Mouse (Mus musculus) megakaryocyte-erythroid progenitor cell, adult 5-6 weeks (primary cell): Measurements from ENCODE around the gene Myh7. TPM values are rescaled to one million over a fixed set of nuclear protein-coding genes. Genes with fewer than 3 reads are reported as not detected.
A peak's percentile ranks its signal among the peaks of the same experiment; 100 is the strongest.
"Not testable (repeated sequence)": the region's sequence is repeated elsewhere in the genome, so short reads cannot be mapped to it uniquely, and the experiment has no call there.

Experiments
- ATAC-seq: replicated peaks from 2 replicates; pipeline ENCODE4 v1.8.0; 2016; ENCODE audit warnings: mild to moderate bottlenecking, inconsistent platforms; ENCODE audit not compliant: severe bottlenecking, poor library complexity, low FRiP score, low TSS enrichment
- total RNA-seq, 2 experiments: library from RNA; stranded (forward) in 1 of 2; stranded (reverse) in 1 of 2; fragments of 200-1000, 215-1000 nt in 1 of 2; fragments of >200 nt in 1 of 2; fragmentation: Nextera tagmentation in 1 of 2; gene quantifications; 2 replicates each; pipeline ENCODE4 v1.2.3; 2014 to 2017

Myh7 gene
- total RNA-seq, 2 experiments from 2014 or later, result not detected

DNA sequence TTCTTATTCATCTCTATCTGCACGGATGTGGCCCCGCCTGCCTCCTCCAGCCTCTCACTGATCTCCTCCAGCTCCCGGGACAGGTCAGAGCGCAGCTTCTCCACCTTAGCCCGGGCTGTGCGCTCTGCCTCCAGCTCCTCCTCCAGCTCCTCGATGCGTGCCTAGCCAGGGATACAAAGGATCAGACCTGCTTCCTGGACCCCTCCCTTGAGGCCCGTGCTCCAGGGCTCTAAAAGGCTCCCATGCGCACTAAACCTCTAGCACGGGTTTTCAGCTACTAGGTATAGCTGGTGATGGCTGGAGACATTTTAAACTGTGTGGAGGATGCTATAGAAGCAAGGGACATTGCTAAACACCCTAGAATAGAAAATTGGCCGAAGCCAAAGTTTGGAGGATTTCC is 43.9 kb downstream of the Myh7 start:
- ATAC-seq, result no peak

DNA sequence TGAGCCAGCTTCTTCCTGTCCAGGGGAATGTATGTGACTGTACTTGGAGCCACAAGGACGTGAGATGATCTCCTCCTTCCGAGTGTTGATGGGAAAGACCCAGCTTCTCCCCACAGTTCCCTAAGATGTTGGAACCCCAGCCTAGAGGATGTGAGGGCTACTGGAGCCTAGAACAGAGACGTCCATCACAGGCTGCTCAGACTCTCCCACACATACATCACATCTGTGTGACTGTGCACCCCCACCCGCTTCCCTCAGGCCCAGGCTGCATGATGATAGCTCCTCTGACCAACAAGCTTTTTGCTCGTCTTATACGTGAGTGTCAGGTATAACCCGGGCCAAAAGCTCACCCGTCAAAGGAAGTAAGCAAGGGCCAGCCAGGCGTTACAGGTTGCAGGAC is 45.6 kb downstream of the Myh7 start:
- ATAC-seq, result no peak

DNA sequence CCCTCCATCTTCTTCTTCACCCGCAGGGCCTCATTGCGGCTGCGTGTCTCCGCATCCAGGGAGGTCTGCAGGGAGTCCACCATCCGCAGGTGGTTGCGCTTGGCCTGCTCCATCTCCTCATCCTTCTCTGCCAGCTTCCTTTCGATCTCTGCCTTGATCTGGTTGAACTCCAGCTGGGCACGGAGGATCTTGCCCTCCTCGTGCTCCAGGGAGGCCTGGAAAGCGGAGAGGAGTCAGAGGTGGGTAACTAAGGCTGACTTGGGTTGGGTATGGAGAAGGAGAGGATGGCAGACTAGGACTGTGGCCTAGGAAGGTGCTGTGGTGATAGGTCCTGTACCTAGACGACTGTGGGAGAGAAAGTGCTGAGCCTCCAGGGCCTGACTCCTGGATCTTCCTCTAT is 47.4 kb downstream of the Myh7 start:
- ATAC-seq, result not testable (repeated sequence)

DNA sequence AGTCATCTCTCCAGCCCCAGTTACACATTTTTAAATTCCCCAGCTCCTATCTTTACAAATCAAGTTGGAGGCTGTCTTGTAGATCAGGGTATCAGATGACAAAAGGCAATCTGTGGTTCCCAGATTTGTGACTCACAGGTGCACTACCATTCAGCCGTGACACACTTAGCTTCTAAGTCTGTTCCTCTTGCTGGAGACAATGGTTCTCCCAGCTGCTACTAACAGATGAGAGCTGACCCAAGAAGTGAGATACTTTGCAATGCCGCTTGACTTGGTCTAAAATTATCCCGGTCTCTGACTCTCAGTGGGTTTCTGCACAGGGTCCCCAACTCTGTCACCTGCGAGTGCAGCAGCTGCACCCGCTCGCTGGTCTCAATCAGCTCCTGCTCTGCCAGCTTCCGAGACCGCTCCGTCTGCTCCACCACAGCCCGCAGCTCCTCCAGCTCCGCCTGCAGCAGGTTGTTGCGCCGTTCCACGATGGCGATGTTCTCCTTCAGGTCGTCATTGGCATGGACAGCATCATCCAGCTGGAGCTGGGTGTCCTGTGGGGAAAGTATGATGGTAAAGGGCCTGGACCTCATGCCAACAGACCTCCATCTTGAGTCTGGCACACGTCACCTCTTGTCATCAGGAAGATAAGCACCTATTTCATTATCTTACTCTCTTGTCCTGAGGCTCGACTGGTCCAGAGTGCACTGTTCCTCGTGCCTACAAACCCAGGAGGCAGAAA is 48.3 kb downstream of the Myh7 start:
- ATAC-seq, result no peak

DNA sequence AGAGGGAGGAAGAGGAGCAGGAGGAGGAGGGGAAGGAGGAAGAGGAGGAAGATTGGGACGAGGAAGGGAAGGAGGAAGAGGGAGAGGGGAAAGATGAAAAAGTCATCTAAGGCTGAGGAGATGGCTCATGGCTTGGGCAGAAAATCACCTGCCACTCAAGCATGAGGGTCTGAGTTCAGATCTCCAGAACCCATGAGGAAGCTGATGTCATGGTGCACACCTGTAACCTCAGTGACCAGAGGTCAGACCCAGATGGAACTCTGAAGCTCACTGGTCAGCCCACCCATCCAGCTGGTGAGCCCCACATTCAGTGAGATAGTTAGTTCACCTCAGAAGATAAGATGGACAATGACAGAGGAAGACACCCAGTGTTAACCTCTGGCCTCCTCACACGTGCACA is 49.5 kb downstream of the Myh7 start:
- no peak for ATAC-seq

GRCm38 (mm10) chr14:54943971-54944370 is 50.5 kb downstream of the Myh7 start:
- no peak for ATAC-seq

GRCm38 (mm10) chr14:54942479-54942878 is 51.9 kb downstream of the Myh7 start:
- no peak for ATAC-seq

- ATAC-seq, result no peak
Observed at GRCm38 (mm10) chr14:54941024-54941978, 53.1 kb downstream of the Myh7 start.

DNA sequence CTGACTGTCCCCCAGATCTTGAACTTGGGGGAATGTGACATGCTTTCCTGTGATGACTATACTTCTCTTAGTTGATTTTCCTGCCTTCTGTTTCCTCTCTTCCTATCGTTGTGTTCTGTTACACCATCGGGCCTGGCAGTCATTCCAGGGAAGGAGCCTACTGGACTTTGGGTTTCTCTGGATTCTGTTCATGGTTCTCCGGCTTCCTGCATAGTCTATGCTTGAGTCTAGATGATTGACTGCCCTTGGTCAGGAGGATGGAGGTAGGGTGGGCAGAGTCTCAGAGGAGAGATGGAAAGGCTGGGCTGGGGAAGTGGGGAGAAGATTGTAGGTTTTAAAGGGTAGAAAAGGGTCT is 54.3 kb downstream of the Myh7 start:
- no peak for ATAC-seq

DNA sequence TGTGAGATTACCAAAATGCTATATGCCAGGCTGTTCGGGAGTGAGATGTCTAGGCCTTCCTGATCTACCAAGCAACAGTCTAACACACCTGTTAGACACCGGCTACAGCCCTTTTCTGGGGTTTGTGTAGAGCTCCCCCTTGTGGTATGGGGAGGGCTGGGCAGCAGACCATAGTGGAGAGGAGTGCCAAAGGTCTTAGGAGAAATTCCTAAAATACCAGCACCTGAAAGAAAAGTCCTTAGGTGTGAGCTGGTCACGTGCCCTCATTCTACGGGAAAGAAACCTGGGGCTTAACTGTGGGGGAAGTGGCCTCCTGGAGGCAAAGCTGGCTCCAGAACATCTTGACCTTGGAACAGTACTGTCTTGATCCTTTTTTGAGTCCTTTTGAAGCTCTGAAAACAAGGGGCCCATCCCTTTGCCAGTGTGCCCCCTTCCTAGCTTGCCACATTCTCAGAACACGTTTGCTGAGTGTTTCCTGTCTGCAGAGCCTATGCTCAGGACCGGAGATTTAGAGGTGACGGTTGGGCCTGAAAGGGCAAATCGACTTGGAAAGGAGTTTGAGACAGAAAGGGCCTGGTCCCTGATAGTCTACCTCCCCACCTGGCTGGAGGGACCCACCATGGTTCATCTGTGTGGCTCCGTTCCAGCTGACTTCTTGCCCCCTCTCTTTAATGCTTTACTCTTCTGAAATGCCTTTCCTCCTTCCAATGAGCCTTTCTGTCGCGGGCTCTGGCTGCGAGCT is 54.8 kb downstream of the Myh7 start:
- ATAC-seq, result peak; percentile 66

DNA sequence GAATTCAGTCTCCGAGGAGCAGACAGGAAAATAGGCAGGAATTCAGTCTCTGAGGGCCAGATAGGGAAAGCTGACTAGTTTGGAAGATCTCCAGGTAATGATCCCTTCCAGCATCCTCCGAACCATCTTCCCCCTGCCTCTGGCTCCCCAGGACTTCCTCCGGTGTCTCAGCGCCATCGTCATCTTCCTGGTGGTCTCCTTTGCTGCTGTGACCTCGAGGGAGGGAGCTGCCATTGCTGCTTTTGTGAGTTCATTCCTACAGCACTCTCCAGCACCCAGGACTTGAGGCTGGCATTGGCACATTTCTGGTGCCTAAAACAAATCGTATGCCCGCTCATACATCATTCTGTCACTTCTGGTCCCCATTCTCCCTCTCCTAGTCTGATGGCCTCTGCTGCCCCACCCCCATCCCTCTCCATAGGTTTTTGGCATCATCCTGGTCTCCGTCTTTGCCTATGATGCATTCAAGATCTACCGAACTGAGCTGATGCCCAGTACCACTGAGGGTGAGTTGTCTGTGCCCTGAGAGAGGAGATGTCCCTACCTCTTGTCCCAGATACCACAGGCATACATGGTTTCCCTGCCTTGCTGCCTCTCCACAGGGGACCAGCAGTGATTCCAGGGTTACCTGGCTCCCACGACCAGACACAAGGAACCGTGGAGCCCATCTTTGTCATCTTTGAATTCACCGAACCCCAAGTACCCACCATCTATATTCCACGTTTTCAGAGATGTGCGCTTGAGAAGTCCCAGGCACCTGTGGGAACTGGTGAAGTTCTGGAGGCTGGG is 55.8 kb downstream of the Myh7 start:
- ATAC-seq, result no peak

GRCm38 (mm10) chr14:54937361-54938182 is 56.9 kb downstream of the Myh7 start:
- ATAC-seq, result no peak

- ATAC-seq, result no peak
Observed at GRCm38 (mm10) chr14:54936831-54937160, 57.6 kb downstream of the Myh7 start.

- ATAC-seq, result no peak
Observed at GRCm38 (mm10) chr14:54935904-54936830, 58.3 kb downstream of the Myh7 start, which contains the start of gene Cmtm5. Cmtm5 (plus strand) TSS chr14:54936261.

DNA sequence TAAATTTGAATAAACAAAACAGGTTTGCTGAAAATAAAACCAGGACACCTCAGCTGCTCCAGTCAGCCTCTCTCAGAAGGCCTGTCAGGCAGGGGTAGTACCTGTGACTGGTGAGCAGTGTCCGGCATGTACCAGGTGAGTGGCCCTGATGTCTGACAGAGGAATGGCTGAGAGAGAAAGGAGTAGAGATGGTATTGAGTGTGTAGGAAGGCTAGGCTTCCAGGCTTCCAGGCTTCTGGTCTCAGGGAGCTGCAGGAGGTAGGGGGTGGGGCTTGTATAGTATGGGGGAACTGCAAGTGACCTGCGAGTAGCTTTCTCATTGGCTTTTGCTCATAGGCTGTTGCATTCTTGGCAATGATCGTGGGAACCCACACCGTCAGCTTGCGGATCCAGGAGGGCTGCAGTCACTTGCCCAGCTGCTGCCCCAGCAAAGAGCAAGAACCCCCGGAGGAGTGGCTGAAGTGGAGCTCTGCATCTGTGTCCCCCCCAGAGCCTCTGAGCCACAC is 61.7 kb downstream of the Myh7 start, which contains the start of gene Il25:
Gene Il25 (plus strand): TSS at position 51 of the 506 bp plus-strand sequence.
- no peak for ATAC-seq

DNA sequence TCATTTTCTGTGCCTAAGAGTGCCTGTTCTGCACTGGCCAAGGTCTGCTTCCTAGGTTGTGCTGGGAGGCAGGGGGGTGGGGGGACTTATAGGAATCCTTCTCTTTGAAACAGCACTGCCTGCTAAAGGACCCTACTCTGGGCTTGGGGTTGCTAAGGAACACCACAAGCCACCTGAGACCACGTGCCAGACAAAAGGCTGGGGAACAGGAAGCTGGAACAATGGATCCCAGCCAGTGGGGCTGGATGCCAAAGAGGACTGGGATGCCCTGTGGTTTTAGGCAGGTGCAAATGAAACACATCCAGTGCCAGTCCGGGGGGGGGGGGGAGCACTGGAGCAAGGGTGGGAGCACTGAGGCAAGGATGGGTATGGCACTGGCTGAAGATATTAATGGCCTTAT is 64.0 kb downstream of the Myh7 start:
- no peak for ATAC-seq

- ATAC-seq, result no peak
Observed at GRCm38 (mm10) chr14:54929801-54930200, 64.6 kb downstream of the Myh7 start.
